Mouse (Mus musculus) G1E-ER4 (cell line): ENCODE measurements around the gene Cntnap5a. TPM values are rescaled to one million over a fixed set of nuclear protein-coding genes. Genes with fewer than 3 reads are reported as not detected.

ENCODE experiments used
- GATA1 ChIP-seq: IDR thresholded peaks from one replicate; pipeline ENCODE4 v1.8.0; 2012; ENCODE audit warnings: low read length, inconsistent platforms
- polyA plus RNA-seq: library from polyadenylated mRNA; stranded (reverse); fragments of >175 nt; gene quantifications from 2 replicates; pipeline ENCODE4 v1.2.3, GENCODE M21; 2012

Cntnap5a gene
- polyA plus RNA-seq, 1 experiment = not detected

- no peak for TF ChIP-seq GATA1
Observed at GRCm38 (mm10) chr1:116240538-116240937, 556.0 kb downstream of the Cntnap5a start.

- TF ChIP-seq GATA1 = no peak
Observed at GRCm38 (mm10) chr1:116243856-116244255, 559.3 kb downstream of the Cntnap5a start.

- no peak for TF ChIP-seq GATA1
Observed at GRCm38 (mm10) chr1:116281144-116281543, 596.6 kb downstream of the Cntnap5a start.

- TF ChIP-seq GATA1 = no peak
Observed at GRCm38 (mm10) chr1:116283968-116284367, 599.4 kb downstream of the Cntnap5a start.

- no peak for TF ChIP-seq GATA1
Observed at GRCm38 (mm10) chr1:116306555-116306954, 622.0 kb downstream of the Cntnap5a start.

GRCm38 (mm10) chr1:116311512-116311911 lies 627.0 kb downstream of the Cntnap5a start:
- TF ChIP-seq GATA1 = no peak

GRCm38 (mm10) chr1:116313269-116313668 lies 628.7 kb downstream of the Cntnap5a start:
- TF ChIP-seq GATA1 = no peak

- no peak for TF ChIP-seq GATA1
Observed at GRCm38 (mm10) chr1:116324505-116324904, 639.9 kb downstream of the Cntnap5a start.

- TF ChIP-seq GATA1 = no peak
Observed at GRCm38 (mm10) chr1:116353669-116354068, 669.1 kb downstream of the Cntnap5a start.

GRCm38 (mm10) chr1:116365606-116366005 lies 681.0 kb downstream of the Cntnap5a start:
- TF ChIP-seq GATA1 = no peak

GRCm38 (mm10) chr1:116366171-116366570 lies 681.6 kb downstream of the Cntnap5a start:
- TF ChIP-seq GATA1 = no peak

- no peak for TF ChIP-seq GATA1
Observed at GRCm38 (mm10) chr1:116366806-116367205, 682.2 kb downstream of the Cntnap5a start.

- no peak for TF ChIP-seq GATA1
Observed at GRCm38 (mm10) chr1:116367572-116367971, 683.0 kb downstream of the Cntnap5a start.

GRCm38 (mm10) chr1:116370817-116371216 lies 686.3 kb downstream of the Cntnap5a start:
- no peak for TF ChIP-seq GATA1

GRCm38 (mm10) chr1:116373551-116373950 lies 689.0 kb downstream of the Cntnap5a start:
- no peak for TF ChIP-seq GATA1

- TF ChIP-seq GATA1 = no peak
Observed at GRCm38 (mm10) chr1:116392390-116392789, 707.8 kb downstream of the Cntnap5a start.

- TF ChIP-seq GATA1 = no peak
Observed at GRCm38 (mm10) chr1:116401996-116402656, 717.6 kb downstream of the Cntnap5a start.

- TF ChIP-seq GATA1 = no peak
Observed at GRCm38 (mm10) chr1:116409836-116410235, 725.3 kb downstream of the Cntnap5a start.

GRCm38 (mm10) chr1:116428396-116428795 lies 743.8 kb downstream of the Cntnap5a start:
- no peak for TF ChIP-seq GATA1
